Mouse (Mus musculus) urinary bladder, postnatal 36 days (tissue): Measurements from ENCODE around the gene Plxnb3.

ENCODE experiments used
- DNase-seq, 2 experiments: peaks; one replicate each; pipeline ENCODE4 v3.0.0; 2022; ENCODE audit warnings: low spot score in 2 of 2, mixed read lengths in 1 of 2

Plxnb3 gene

DNA sequence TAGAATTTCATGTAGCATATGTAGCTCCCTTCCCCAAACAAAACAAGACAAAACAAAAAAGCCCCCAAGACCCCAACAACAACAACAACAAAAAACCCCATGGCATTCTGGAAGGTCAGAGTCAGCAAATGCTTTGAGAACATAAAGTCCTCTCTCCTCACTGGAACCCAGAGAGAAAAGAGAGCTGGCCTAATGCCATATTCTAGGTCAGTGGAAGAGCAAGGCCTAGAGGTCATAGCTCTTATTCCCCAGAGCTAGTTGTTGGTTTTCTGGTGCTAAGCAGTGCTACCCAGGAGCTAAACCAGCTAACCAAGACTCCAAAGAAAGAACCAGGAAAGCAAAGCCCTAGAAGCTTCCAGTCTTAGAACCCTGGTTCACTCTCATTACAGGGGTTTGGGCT is 28.8 kb downstream of the Plxnb3 start:
- no peak for DNase-seq

DNA sequence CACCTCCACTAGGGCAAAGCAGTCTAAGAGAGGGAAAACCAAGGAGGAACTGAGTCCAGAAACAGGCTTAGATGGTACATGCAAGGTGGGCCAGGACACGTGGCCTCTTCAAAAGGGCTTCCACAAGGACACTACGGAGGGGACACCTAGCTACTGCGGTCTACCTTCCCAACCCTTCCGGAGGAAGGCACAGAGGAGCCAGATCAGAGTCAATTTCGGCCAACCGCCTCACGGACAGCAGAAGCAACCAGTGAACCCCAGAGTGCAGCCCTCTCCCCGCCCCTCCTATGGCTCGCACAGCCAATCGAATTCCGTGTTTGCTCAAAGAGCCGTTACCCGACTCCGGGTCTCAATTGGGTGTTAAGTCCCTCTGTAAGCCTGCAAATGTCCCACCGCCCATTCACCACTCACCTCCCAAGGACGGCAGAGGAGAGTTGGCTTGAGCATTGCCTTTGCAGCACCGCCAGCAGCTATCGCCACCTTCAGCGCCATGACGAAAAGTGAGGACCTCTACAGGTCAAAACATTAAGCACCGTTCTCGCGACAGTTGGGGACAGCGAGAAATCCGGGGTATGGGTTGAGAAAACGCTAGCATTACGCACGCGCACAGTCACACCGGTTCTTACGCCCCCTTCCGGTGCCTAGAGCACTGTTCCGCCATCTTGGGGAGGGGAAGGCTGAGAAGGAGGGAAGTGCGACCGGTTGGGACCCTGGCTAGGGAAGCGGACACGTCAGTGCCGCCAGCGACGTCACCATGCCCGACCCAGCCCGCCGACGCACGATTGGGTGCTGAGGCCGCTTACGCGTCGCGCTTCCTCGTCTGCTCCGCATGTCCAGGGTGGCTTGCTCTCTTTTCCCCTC is 29.7 kb downstream of the Plxnb3 start, which contains the start of the genes Idh3g and Ssr4:
Idh3g (minus strand) TSS at position 534 of the 861 bp plus-strand sequence.
Ssr4 (plus strand) TSS at position 665 of the 861 bp plus-strand sequence.
- peak; percentile 88 to 91 for DNase-seq

DNA sequence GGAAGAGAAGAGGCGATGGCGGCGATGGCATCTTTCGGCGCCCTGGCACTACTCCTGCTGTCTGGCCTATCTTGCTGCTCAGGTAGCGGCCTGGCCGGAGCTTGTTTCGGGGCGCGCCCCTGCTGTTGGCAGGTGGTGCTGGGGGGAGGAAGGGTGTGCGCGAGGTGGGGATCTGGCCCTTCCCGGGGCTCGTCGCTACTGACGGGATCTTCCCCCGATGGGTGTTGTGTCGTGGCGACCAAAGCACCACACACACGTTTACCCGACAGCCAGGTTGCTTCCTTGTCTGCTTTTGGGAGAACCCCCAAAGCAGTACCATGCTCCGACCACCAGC is 30.3 kb downstream of the Plxnb3 start:
- DNase-seq, result no peak

DNA sequence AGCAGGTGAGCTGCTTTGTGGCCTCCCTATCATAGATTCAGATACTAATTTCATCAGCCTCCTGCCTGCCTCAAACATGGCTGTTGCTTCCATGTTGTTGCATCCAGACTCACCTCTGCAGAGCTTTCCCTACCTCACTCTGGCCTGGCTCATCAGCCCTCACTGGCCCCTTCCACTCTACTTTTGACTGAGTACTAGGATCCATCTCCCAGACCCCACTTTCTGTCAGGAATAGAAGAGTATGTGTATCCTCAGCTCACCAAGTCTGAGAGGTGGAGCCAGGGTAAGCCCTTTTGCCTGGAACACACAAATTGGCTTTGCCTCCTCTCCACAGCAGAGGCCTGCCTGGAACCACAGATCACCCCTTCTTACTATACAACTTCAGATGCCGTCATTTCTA is 31.6 kb downstream of the Plxnb3 start:
- DNase-seq, result no peak

DNA sequence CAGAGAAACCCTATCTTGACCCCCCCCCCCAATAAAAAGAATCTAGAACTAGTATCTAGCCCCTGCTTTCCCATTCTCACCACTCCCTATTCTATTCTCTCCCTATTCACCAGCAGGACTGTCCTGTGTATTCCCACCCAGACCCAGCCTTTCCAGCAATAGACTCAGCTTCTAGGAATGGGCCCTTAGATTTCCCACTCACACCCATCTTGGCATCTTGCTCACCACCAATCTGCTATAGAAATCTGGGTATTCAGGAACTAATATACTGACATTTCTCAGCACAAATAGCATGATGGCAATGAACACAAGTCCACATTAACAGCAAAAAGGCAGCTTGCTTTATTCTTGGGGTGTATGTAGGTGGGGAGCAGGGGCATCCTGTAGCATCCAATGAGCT is 36.1 kb downstream of the Plxnb3 start:
- DNase-seq, result no peak

DNA sequence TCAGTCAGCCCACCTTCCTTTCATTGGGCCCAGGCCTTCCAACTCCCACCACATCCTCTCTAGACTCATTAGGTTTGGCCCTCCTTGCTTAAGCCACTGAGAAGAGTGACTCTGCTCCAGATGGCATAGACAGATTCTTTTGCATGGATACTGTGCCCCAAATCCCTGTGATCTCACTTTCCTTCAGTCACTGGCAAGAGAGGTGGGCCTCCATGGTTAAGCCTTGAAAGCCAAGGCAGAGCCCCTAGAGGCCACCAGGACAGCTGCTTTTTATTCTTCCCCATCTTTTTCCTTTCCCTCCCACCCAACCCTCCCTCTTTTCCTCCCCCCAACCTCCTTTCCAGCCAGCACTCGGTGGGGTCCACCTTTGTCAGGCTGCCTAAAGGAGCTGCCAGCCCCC is 36.6 kb downstream of the Plxnb3 start:
- no peak for DNase-seq

DNA sequence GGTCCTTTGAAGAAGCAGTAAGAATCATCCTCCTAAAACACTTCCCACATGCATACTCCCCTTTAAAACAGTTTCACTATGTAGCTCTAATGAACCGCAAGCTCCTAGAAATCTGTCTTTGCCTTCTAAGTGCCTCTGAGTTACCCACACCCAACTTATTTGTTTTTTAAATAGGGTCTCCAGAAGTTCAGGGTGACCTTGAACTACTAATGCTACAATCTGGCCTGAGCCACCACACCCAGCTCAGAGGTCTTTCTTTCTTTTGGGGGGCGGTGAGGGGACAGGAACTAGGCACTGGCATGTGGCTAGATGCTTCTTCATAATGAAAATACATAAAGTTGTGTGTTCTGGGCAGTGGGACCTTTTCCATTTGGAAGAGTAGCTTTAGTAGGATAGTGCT is 40.6 kb downstream of the Plxnb3 start:
- DNase-seq, result no peak

DNA sequence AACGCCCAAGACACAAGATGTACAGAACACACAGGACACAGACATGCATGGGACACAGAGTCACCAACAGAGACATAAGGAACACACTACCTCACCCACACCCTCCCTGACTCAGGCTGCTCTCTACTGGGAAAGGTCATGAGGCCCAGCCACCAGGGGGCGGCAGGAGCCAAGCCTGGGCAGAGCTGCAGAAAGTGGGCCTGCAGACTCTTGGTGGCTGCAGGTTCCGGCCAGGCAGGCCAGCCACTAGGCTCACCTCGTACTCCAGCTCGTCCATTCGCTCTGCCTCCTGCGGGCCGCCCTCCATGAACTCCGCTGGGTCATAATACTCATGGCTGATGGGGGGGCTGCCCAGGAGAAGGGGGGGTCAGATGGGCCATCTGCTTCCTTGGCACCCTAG is 41.6 kb downstream of the Plxnb3 start:
- peak; percentile 58 to 69 for DNase-seq

DNA sequence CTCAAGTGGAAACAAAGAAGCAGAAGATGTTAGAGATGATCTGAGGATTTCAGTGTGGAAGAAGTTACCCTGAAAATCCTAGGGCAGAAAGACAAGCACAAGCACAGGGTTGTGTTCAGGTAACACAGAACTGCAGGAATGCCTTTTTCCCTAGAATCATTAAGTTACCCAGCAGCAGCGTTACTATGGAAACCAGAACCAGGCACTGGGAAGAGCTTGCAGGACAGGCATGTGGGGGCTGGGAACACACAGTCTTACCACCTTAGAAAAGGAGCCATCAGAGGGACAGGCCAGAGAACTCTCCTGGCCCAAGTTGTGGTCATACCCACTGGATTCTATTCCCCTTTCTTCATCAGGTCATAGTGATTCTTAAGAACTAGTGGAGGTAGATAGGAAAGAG is 48.9 kb downstream of the Plxnb3 start:
- DNase-seq, result no peak

DNA sequence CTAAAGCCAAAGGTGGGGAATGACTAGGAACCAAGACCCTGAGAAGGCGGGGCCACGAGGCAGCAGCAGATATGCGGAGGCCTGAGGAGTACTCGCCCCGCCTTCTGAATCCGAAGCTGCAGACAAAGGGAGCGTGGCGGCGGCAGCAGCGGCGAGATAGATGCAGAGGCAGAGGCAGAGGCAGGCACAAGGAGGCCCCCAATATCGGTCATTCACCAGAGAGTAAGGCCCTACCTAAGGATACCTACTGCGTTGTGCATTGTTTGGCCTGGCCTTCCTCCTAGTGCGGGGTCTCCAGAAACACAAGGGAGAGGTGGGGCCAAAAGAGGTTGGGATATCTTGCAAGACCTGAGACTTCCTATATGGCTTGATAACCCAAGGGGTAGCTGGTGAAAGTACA is 58.2 kb downstream of the Plxnb3 start:
- no peak for DNase-seq

DNA sequence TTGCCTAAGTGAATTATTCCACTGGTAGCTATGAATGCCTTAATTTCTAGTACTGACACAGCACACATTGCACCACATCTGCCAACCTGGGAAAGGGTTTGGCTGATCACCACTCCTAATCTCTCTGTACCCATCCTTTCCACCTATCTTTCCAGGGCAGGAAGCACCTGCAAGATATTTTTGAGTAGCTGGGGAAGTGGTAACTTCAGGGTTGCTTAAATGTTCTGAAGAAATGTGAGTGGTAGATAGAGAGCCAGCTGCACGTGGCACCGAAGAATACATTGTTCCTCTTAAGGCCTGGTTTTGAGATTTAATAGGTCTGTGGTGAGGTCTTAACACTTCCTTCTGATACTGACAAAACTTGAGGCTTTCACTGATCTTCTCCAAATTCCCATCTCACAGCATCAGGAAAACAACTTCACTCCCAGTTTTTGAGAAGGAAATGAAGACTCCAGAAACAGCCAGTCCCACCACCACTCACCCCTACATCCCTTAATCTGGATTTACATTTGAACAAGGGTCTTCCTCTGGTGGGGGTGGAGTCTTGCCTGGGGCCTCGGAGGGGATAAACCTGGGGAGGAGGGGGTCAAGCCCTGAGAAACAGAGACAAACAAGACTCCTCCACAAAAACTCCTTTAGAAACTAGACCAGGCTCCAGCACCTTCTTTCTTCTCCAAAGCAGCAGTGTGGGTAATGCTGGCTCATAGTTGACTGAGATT is 59.9 kb downstream of the Plxnb3 start:
- DNase-seq, result no peak
